Mouse (Mus musculus) natural killer cell, adult 2 months (primary cell): Measurements from ENCODE around the gene Notch2.
"Not testable (repeated sequence)": the region's sequence is repeated elsewhere in the genome, so short reads cannot be mapped to it uniquely, and the experiment has no call there.

Experiments
- DNase-seq, 2 experiments: peaks; one replicate each; pipeline ENCODE4 v3.0.0; 2022; ENCODE audit warnings: low spot score in 2 of 2

Notch2 gene

GRCm38 (mm10) chr3:98104851-98105471 is 91.6 kb downstream of the Notch2 start:
- no peak for DNase-seq

GRCm38 (mm10) chr3:98105496-98105895 is 92.2 kb downstream of the Notch2 start:
- DNase-seq: no peak

- no peak for DNase-seq
These were observed 92.8 kb downstream of the Notch2 start for GRCm38 (mm10) chr3:98106115-98106514.

DNA sequence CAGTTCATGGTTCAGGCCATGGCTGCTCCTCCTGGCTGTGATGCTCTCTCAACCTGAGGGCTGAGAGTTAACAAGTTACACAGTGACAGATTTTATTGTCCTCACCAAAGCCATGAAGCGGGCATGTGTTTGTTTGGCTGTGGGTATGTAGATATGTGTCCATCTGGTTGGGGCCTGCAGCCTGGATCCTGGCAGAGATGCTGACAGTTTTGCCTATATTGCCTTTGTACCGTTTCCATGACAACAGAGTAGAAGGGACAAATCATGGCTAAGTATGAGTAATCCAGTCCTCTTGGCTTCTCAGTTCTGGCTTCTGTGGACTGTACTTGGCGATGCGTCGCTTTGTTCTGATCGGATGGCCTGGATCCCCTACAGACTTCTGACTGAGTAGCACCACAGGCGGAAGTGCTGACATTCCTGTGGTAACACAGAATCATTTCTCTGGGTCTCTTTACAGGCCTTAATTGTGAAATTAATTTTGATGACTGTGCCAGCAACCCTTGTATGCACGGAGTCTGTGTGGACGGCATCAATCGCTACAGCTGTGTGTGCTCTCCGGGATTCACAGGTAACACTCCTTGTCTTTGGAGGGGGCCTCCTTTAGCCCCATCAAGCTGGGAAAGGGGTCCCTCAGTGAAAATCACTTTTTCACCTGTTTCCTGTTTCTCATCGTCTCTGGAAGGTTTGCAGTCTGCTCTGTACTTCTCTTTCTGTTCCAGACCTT is 93.4 kb downstream of the Notch2 start:
- no peak for DNase-seq

DNA sequence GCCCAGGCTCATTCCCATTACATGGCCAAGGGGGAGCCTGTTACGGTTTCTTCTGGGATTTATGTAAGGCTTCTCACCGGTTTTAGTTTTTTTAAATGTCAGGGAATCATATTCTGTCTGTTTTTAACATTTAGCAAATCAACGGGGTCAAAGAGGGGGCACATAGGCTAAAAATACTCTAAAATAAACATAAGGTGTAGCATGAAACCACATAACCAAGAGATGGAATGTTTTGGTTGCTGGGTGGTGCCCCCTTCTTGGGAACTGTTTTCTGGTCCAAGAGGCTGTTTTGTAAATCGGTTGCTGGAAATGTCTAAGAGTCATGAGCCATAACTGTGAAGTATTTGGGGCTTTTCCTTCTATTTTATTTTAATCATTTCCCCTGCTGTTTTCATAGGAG is 95.1 kb downstream of the Notch2 start:
- no peak for DNase-seq

DNA sequence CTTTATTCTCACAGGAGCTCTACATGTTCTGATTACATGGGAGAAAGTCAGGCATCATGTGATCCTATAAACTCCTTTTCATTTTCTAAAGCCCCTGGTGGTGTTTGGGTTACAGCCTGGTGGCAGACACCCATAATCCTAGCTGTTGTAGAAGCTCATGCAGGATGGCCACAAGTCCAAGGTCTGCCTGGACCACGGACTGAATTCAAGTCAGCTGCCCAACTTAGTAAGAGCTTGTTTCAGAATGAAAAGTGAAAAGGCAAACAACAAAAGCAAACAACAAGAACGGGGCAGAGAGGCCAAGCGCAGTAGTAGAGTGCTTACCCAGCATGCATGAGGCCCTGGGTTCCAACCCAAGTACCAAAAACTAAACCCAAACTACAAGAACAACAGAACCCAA is 95.5 kb downstream of the Notch2 start:
- DNase-seq: no peak

- DNase-seq: no peak
These were observed 97.3 kb downstream of the Notch2 start for GRCm38 (mm10) chr3:98110610-98111009.

DNA sequence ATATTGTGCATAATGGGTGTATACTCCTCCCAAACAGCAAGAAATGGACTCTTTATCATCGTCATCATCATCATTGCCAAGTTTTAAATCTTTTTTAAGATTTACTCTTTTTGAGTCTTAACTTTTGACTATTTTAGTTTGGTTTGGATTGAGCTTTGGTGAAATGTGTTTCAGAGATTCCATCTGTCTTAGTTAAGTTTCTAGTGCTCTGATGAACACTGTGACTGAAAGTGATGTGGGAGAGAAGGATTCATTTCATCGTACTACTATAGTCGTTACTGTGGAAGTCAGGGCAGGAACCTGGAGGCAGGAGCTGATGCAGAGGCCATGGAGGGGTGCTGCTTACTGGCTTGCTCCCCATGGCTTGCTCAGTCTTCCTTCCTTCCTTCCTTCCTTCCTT is 104.9 kb downstream of the Notch2 start:
- no peak for DNase-seq

DNA sequence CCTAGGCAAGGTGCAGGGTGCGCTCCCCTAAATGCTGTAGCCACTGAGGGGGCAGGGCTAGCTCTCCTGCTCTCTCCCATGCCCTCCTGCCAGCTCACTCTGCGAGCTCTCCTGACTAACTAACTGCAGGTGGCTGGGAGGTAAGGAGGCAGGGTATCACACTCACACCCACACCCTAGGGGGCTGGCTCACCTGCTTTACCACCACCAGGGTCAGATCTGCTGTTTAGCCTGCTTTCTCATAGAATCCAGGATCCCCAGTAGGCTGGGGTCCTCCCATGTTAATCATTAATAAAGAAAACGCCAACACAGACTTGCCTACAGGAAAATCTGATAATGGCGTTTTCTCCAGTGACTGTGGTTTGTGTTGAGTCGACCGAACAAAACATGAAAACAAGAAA is 106.0 kb downstream of the Notch2 start:
- no peak for DNase-seq

GRCm38 (mm10) chr3:98120884-98121283 is 107.6 kb downstream of the Notch2 start:
- DNase-seq: no peak

- DNase-seq: no peak
These were observed 114.4 kb downstream of the Notch2 start for GRCm38 (mm10) chr3:98127775-98128174.

GRCm38 (mm10) chr3:98128716-98129115 is 115.4 kb downstream of the Notch2 start:
- DNase-seq: no peak

DNA sequence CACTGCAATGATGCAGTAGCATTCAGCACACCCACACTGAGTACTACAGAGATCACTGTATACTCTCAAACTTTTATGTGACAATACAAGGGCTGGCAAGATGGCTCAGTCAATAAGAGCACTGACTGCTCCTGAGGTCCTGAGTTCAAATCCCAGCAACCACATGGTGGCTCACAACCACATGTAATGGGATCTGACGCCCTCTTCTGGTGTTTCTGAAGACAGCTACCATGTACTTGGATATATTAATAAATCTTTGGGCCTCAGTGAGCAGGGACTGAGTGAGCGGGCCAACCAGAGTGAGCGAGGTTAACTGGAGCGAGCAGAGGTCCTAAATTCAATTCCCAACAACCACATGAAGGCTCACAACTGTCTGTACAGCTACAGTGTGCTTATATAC is 118.8 kb downstream of the Notch2 start:
- not testable (repeated sequence) for DNase-seq

DNA sequence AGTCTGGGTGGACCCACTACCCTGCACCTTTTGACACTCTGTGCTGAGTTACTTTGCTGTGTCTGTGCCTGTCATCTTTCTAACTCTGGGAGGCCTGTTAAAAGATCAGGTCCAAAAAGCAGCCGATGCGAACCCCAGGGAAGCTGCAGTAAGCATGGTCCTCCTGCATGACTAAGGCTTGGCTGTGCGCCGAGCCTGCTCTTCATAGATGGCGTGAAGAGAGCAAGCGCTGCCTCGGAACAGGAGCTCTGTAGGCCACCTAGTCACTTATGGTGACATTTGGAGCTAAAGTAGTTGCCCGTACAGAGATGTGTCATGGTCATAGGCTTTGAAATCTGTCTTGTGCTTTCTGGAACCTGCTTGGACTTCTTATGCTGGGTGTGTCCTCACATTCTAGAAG is 119.3 kb downstream of the Notch2 start:
- DNase-seq: no peak

DNA sequence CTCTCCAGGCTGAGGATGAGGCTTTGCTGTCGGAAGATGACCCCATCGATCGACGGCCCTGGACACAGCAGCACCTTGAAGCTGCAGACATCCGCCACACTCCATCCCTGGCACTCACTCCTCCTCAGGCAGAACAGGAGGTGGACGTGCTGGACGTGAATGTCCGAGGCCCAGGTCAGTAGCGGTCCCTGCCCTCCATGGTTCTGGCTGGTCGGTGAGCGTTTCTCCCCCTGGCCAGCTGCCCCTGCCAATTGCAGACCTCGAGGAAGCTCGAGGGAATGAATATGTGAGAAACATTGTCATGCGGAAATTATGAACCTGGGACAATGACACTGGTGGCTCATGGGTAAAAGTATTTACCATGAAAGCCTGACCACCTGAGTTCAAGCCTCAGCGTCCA is 128.1 kb downstream of the Notch2 start:
- DNase-seq: no peak

GRCm38 (mm10) chr3:98142862-98143261 is 129.5 kb downstream of the Notch2 start:
- DNase-seq: no peak

- no peak for DNase-seq
These were observed 131.9 kb downstream of the Notch2 start for GRCm38 (mm10) chr3:98145204-98145603.

GRCm38 (mm10) chr3:98146471-98147410 is 133.4 kb downstream of the Notch2 start:
- no peak for DNase-seq

GRCm38 (mm10) chr3:98147706-98148105 is 134.4 kb downstream of the Notch2 start:
- DNase-seq: no peak

- no peak for DNase-seq
These were observed 136.6 kb downstream of the Notch2 start for GRCm38 (mm10) chr3:98149881-98150280.

GRCm38 (mm10) chr3:98151016-98151415 is 137.7 kb downstream of the Notch2 start:
- DNase-seq: no peak

- DNase-seq: no peak
These were observed 140.1 kb downstream of the Notch2 start for GRCm38 (mm10) chr3:98153460-98153859.

GRCm38 (mm10) chr3:98156158-98156557 is 142.8 kb downstream of the Notch2 start:
- DNase-seq: no peak
